Mouse (Mus musculus) ovary, postnatal 10 days (tissue): ENCODE results near the gene Trpv3.
"Not testable (repeated sequence)": the region's sequence is repeated elsewhere in the genome, so short reads cannot be mapped to it uniquely, and the experiment has no call there.

Experiments used
- DNase-seq: peaks from one replicate; pipeline ENCODE4 v3.0.0; 2022; ENCODE audit warnings: low spot score

Gene Trpv3

DNA sequence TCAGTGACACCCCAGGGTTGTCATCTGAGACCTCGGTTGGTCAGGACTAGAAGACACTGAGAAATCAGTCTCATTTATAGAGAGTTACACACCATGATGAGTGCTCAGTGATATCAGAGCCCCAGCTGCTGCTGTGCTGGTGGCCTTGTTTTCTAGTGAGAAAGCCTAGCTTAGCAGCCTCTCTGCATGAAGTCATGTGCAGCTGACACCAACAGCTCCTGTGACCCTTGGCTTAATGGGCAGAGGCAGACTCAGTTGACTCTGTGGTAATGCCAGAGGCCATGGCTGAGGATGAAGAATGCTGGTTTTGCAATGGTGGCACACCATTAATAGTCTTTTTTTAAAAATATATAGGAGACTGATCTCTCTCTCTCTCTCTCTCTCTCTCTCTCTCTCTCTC, 22.4 kb downstream of the Trpv3 start:
- DNase-seq, result no peak

DNA sequence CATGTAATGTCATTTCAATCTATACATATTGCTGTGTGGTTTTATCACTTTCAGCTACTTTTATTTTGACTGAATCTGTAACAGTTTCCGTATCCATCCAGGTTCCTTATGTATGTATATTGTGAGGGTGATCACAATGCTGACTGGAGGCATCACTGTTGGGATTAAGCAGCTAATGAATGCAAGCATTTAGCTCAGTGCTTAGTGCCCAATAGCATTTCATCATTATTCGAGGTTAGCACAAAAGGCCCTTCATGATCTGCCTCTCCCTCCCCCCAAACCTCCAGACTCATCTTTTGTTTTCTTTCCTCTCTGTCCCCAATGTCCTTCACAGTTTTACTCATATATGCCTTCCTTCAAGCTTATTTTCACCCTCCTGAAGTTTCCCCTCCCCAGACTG, 35.9 kb downstream of the Trpv3 start:
- DNase-seq, result no peak

DNA sequence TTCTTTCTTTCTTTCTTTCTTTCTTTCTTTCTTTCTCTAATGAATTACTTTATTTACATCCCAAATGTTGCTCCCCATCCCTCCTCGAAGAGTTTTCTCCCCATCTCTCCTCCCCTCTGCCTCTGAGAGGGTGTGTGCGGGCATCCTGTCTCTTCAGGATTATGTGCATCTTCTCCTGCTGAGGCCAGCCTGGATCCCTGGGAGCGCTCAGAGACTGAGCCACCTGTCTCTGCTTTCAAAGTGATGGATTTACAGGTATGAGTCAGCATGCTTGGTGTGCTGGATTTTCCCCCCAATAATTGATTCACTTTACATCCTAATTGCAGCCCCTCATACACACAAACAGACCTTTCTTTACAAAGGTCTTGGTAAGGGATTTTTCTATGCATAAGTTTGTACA, 48.8 kb downstream of the Trpv3 start:
- DNase-seq, result no peak

DNA sequence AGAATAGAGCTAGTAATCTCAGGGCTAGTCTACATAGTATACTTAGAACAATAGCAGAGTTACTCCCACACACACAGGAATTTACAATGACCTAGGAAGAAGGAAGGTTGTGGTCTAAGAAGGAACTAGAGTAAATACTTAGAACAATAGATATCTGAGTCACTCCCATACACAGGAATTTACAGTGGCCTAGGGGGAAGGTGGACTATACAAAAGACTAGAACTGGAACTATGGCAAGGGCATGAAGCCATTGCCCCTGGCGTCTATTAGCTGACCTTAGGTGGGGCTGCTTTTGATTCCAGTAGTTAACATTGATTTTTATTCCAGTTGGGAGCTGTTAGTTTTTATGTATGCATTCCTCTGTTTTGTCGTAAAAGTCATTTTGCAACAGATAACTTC, 51.4 kb downstream of the Trpv3 start:
- DNase-seq, result not testable (repeated sequence)

DNA sequence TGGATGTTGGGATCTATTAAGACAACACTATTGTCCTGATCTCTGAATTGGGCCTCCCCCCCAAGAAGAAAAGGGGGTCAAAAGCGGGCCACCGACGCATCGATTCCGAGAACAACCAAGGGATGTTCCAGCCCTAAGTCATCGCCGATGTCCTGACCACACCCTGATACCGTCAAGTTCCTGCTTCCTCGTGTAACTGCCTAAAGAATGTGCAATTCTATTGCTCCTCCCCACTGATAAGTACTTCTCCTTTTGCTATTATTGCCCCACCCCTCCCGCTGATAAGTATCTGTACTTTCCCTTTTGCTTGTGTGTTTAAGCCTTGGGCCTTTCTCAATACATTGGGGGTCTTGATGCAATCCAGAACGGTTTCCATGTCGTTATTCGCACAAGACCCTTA, 53.9 kb downstream of the Trpv3 start:
- DNase-seq, result not testable (repeated sequence)

DNA sequence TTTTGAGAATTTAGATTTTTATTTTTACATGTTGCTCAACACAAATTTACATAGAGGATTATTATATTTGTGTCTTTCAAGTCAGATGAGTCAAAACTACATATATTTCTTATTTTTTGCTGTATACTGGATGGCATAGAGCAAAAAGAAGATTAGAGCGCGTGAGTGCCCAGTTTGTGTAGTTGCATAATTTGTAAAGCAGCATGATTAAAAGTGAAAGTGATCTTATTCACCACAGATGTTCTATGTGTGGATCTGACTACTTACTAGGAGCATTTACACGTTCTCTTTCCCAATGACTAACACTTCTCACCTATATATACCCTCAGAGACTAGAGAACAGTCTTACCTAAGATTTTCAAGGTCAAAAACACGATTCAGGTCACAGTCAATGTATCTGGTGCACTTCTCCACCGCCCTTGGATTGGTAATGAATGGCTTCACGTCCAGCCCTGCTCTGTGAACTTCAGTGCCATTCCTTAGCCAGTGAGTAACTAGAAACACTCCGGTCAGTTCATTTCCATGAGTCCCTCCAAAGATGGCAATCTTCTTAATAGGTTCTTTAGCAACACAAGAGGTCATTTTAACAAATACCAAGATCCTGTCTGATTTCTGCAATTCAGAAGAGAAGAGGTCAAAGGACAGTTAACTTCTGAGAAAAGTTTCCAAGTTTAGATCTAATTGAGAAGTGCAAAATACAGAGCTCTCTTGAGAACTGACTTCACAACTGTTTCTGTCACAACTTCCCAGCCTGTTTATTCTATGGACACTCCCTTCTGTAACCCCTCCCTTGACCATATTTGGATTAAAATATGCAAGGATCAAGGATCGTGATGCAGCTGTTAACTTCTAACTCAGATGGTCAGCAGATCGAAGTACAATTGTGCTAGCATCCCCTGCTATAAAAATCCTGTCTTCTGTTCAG, 57.0 kb downstream of the Trpv3 start:
- no peak for DNase-seq

DNA sequence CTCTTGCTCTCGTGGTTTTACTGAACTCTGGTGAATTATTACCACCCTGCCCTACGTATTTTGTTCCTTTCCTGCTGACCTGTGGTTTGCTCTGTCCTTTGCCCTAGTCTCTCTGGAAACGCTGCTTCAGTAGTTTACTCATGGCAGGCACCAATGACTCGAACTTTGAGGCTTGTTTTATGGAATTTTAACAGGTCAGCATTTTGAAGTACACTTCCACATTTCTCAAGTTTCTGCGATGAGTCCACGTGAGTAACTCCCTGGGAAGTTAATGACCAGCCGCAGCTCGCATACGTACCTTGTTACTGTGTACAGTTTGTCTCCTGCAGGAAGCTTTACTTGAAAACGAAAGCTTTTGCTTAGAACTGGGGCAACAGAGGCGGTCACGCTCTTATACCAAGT, 59.3 kb downstream of the Trpv3 start:
- no peak for DNase-seq

DNA sequence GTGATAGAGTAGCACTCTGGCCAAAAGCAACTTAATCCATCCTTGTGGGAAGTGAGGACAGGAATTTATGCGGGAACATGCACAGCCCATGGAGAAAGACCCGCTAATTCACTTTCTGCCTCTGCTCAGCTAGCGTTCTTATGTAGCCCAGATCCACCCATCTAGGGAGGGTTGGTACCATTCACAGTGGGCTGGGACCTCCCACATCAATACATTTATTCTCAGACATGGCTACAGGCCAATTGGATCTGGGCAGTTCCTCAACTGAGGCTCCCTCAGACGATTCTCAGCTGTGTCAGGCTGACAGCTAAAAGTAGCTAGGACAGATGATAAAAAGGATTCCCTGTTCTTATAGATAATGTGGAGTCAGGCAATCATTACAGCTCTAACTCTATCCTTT, 60.2 kb downstream of the Trpv3 start:
- no peak for DNase-seq

DNA sequence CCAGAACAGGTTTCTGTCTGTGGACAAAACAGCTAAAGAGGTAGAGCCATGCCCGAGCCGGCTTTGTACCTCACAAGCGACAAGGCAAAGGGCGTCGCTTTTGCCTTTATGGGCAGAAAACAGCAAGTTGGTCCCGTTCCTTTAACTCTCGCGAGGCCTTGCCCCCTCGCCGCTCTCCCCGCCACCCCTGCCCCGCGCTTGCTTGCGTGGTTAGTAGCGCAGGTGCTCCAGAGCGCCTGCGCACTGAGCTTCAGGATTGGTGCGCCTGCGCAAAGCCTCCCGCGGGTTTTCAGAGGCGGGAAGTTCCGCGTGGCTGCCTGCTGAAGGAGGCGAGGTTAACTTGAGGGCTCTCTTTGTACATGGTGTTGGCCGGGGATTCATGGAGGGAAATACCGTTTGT, 62.3 kb downstream of the Trpv3 start, which contains the start of the genes Aspa, Gm49340 and Spata22:
Aspa (minus strand) TSS at position 155 of the 400 bp plus-strand sequence.
Gm49340 (plus strand) TSS at position 300 of the 400 bp plus-strand sequence.
Spata22 (plus strand) TSS at position 300 of the 400 bp plus-strand sequence.
- DNase-seq, result no peak

DNA sequence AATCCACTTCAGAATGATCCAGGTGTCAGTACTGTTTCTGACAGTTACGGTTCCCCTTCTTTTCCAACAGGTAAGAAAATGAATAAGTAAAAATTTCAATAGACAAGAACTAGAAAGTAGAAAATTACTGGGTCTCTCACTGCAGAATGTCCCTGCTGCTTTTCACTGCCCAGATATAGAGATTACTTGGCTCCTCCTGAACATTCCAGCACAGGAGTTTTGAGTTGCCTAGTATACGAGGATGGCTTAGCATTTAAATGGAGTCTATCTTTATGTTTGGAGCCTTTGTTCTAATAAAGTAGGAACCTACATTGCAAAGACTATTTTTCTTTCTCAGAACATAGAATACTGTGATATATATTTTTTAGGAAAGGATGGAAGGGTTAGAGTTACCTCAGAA, 66.2 kb downstream of the Trpv3 start:
- no peak for DNase-seq

DNA sequence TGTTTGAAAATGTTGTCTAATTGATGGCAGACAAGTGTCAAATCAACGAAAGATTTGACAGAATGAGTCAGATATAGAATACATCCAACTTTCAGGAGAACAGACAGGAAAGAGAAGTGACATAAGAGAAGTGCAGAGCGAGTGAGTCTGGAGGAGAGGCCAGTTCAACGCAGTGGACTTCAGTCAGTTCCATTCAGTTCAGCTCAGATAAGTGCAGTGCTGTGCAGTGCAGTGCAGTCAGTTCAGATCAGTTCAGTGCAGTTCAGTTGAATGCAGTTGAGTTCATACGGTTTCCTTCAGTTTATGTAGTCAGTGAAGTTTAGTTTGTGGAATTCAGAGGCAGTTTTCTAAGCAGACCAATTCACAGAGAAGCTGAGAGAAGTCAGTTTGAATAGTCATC, 69.7 kb downstream of the Trpv3 start:
- no peak for DNase-seq
